Mouse (Mus musculus) G1E (cell line): Measurements from ENCODE around the gene Tmub2.

Experiments
- CTCF ChIP-seq: IDR thresholded peaks from 2 replicates; pipeline ENCODE4 v1.5.1; 2012; ENCODE audit warnings: low read depth, low read length, inconsistent platforms, mixed read lengths
- GATA1 ChIP-seq: IDR thresholded peaks from 2 replicates; pipeline ENCODE4 v1.6.1; 2012; ENCODE audit warnings: borderline replicate concordance, low read length, inconsistent platforms, mixed read lengths
- GATA2 ChIP-seq: IDR thresholded peaks from 2 replicates; pipeline ENCODE4 v1.6.1; 2012; ENCODE audit warnings: low read depth, low read length, inconsistent platforms, borderline replicate concordance
- POLR2AphosphoS5 ChIP-seq: IDR thresholded peaks from 2 replicates; pipeline ENCODE4 v1.6.1; 2012; ENCODE audit warnings: low read depth, low read length, inconsistent platforms; ENCODE audit not compliant: insufficient replicate concordance

DNA sequence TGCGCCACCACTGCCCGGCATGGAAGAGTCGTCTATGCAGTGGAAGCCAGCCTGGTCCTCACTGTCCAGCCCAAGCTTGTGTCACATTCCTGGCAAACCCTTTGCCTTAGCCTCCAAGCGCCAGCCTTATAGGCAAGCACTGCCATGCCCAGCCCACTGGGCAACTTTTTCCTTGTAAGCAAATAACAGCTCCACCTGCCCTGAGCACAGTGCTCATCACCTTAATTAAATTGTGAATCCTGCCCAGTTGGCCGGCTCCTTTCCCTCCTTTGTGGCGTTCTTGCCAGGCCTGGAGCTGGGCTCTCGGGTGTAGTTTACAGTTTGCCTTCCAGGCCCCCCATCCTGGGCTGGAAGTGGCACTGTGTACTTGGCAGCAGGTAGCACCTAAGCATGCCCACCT is 21.5 kb upstream of the Tmub2 start:
- no peak for TF ChIP-seq CTCF
- TF ChIP-seq GATA2, result no peak
- TF ChIP-seq GATA1, result no peak
- TF ChIP-seq POLR2AphosphoS5, result no peak
